Mouse (Mus musculus) adipocyte (in vitro differentiated cells): ENCODE measurements around the gene Tssc4.

Experiments
- DNase-seq: peaks from one replicate; pipeline ENCODE4 v3.0.0-alpha.2; 2016; ENCODE audit warnings: low spot score

The Tssc4 gene

DNA sequence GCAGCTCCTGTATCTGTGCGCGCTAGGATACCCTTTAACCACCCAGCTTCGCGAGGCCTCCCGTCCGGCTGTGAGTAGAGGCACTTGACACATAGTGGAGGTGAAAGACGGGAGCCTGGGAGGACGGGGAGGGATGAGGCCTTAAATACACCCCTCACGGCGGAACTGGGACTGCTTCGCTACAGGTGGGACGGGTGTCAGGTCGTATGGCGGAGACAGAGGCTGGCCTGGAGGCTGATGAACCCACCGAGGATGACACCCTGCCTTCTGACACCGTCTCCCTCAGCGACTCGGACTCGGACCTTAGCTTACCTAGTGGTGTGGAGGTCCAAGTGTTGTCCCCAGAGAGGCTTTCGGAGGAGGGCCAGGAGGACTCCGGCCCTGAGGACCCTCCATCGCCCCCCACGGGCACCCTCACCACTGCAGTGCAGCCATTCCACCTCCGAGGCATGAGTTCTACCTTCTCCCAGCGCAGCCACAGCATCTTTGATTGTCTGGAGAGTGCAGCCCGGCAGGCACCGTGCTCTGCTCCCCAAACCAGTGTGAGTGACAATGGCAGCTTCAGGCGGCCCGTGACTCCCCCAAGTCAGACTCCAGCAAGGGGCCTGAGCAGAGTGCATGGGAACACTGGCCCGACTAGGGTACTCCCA lies 827 bp downstream of the Tssc4 start:
- no peak for DNase-seq

- DNase-seq: no peak
Measured at GRCm38 (mm10) chr7:143070506-143071070, 1.5 kb downstream of the Tssc4 start.

GRCm38 (mm10) chr7:143072605-143073004 lies 3.6 kb downstream of the Tssc4 start:
- DNase-seq: no peak

GRCm38 (mm10) chr7:143073086-143073485 lies 4.0 kb downstream of the Tssc4 start:
- DNase-seq: peak; percentile 36

DNA sequence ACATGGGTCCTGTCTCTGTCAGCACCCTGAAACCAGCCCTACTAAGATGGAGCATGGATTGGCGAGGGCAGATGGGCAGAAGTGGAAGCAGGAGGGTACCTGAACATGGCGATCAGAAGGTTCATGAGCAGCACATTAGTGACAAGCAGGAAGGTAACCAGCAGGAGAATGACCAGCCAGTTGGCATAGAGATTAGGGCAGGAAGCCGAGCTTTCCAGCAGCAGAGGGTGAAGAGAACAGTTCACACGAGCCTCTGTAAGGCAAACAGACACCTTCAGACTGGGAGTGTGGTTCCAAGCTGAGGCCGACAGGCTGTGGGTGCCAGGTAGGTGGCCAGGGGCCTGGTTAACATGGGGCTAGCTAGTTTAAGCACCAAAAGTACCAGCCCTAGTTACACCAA lies 6.3 kb downstream of the Tssc4 start:
- DNase-seq: no peak

DNA sequence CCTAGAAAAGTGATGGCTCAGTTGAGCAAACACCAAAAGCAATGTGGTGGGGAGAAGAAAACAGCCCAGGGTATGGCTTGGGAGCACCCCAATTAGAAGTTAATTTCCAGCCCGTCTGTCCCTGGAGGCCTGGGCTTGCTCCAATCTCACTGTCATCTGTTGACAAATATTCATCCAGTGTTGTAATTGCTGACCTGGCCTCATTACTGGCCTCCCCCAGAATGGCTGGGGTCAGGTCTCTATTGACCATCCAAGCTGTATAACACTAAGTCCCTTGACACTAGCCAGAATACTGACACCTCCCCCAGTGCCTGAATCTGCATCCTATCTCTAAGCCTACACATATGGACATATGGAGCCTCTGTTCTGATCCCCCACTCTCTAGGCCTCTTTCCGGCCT lies 8.3 kb downstream of the Tssc4 start:
- DNase-seq: no peak

GRCm38 (mm10) chr7:143082024-143082423 lies 13.0 kb downstream of the Tssc4 start:
- no peak for DNase-seq

GRCm38 (mm10) chr7:143083708-143084107 lies 14.7 kb downstream of the Tssc4 start:
- no peak for DNase-seq

GRCm38 (mm10) chr7:143086366-143086765 lies 17.3 kb downstream of the Tssc4 start:
- DNase-seq: peak; percentile 65

GRCm38 (mm10) chr7:143087070-143087579 lies 18.1 kb downstream of the Tssc4 start:
- DNase-seq: peak; percentile 27

DNA sequence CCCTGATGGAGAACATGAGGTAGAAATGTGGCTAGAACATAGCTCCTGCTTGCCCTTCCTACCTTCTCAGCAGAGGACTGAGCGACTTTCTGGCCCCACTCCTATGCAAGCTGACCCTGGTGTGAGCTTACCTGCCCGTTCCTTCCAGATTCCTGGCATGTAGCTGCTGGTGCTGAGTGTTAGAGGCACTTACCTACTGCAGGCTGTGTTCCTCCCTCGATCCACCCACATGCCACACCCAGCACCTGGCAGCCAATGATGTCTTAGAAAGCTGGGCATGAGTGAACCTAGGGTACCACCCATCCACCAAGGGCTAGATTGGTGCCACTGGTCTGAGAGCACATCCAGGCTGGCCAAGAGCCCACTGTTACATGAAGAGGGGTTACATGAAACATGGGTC lies 24.8 kb downstream of the Tssc4 start:
- no peak for DNase-seq

DNA sequence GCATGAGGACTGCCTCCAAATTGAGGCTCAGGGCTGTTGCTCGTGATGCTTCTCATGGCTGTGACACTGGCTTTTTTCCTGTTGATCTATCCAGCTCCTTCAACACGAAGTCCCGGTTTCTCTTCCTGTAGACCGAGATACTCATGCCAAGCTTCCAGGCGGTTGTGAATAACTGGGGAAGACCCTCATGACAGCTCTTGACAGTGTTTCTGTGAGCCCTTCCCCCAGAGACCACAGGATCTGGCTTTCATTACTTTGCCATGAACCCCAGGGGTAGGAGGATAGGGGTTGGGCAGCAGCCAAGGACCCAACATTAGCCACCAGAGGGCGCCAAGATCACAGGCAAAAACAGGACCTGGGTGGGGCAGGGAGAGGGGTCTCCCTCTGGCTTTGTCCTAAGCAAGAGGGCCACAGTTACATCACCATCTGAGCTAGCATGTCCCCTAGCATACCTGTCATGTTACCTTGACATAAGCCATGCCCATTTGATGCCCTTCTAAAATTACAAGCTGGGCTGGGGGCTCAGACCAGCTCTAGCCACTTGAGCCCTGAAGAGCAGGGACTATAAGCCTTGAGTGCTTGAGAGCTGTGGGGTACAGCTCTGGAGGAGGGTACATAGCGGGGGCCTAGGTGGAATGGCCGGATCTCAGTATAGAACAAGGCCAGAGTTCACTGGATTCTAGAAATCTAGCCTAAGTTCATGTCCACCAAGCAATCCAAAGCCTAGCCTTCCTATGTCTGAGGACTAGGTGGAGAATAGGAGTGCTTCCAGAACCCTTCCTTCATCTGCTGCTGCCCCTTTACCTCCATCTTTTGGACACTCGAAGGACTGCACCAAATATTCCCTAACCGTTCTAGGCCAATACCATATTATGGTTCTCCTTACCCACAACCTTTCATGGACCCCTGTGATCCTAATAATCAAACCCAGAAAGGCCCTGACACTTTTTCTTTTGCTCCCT lies 25.8 kb downstream of the Tssc4 start, which contains the start of gene Trpm5:
Trpm5 (minus strand) TSS at position 51 of the 962 bp plus-strand sequence.
- peak; percentile 35 for DNase-seq

- no peak for DNase-seq
Measured at GRCm38 (mm10) chr7:143095554-143095907, 26.5 kb downstream of the Tssc4 start.

DNA sequence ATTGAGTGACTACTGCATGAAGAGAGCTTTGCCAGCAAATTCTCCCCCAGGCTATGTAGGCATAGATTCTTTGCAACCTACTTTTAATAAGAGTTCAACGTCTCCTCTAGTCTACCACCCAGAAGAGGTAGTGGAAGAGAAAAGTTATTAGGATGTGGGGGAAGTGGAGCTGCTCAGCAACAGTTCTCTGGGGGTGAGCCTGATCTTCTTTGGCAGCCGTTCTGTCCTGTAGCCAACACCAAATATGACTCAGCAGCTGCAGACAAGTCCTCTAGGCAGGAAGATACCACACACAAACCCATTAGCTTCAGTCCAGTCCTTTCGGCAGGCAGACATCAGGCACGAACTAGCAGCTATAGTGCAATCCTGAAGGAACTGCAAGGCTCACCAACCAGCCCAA lies 31.7 kb downstream of the Tssc4 start:
- peak; percentile 6 for DNase-seq

DNA sequence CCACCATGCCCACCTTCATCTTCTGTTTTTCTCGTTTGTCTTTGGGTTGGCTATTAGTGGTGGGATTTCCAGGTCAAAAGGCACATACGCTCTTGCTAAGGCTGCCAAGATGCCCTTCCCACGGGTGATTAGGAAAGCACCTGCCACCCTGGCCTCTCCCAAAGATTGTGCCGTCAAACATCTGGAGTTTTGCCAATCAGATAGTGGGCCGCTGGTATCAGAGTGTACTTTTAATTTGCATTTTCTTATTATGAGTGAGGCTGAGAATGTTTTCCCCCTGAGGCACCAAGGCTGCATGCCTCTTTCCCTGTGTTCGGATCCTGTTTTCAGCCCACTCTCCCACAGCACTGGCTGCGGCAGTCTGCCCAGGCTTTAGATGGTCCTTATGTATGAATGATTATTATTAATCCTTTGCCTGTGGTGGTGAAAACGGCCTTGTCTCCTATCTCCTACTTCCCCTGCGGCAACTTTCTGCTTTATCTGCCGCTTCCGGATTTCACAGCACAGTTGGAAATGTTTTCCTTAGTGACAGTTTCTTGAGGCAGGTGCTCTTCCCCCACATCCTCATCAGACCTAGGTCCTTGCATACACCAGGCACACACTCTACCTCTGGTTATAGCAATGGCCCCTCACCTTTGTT lies 36.3 kb downstream of the Tssc4 start:
- DNase-seq: no peak

DNA sequence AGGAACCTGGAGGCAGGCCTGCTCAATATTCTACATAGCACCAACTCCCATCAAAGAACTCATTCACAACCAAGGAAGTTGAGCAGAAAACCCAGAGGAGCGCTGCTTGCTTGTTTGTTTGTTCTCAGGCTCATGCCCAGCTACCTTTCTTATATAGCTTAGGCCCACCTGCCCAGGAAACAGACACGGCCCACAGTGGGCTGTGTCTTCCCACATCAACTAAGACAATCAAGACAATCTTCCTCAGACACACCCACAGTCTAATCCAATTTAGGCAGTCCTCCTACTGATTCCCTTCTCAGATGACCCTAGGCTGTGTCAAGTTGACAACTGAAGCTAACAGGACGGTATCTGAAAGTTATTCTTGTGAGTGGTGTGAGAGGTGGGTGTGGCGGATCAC lies 37.0 kb downstream of the Tssc4 start, which contains the start of gene Kcnq1:
Kcnq1 (plus strand) TSS at position 301 of the 400 bp plus-strand sequence.
- DNase-seq: no peak

DNA sequence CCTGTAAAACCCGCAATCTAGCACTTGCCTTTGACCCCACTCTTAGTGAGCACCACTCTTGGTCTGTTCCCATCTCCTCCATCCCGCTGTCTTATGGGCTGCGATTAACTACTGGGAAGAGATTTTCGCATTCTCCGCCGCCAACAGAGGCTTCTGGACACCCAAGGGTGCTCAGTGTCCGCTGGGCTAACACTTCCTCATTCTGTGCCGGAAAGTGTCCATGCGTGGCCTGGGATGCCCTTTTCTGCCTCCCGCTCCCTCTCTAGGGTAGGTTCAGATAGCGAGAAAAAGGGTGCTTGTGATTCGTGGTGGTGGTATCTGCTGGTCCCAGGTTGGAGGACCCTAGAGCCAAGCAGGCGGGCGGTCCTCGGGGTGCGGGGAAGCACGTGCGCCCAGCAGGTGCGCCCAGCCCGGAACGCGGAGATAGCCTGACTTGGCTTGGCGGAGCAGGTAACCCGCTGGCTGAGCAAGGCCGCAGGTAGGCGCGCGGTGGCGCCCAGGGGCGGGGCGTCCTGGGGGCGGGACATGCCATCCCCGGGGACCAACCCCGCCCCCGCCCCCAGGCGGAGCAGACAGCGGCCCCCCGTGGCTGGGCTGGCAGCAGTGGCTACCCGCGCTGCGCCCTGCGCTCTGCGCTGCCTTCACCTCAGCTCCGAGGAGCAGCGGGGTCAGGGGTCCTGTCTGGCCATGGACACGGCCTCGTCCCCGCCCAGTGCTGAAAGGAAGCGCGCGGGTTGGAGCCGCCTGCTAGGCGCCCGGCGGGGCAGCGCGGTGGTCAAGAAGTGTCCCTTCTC lies 37.8 kb downstream of the Tssc4 start:
- no peak for DNase-seq

- no peak for DNase-seq
Measured at GRCm38 (mm10) chr7:143108200-143108599, 39.2 kb downstream of the Tssc4 start.

- DNase-seq: no peak
Measured at GRCm38 (mm10) chr7:143108996-143109660, 40.1 kb downstream of the Tssc4 start.

DNA sequence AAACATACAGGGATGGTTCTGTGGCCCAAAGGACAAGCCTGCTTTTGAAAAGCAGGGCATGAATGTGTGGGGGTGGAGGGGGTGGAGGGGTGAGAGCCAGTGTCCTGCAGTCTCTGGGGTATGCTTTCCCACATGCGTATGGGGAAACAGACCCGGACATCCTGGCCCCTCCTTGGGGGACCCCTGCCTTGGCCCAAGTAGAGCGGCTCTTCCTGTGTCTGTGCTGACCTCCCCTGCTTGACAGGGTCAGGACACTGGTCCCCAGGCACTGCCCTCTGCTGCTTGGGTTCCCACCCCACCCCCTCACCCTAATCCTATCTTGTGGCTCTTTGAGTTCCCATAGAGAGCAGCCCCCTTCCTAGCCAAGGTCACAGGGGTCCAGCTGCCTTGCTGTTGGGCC lies 40.6 kb downstream of the Tssc4 start:
- DNase-seq: no peak

- no peak for DNase-seq
Measured at GRCm38 (mm10) chr7:143110803-143111202, 41.8 kb downstream of the Tssc4 start.
